In genomic region chr11:79339234-79339807, GRCm38 (mm10) we compare ENCODE assay signal across 8 mouse cellular contexts. TPM values are rescaled to one million over a fixed set of nuclear protein-coding genes. Genes with fewer than 3 reads are reported as not detected.
DNase-seq lines count a peak whose midpoint lies in the region; ATAC-seq and TF ChIP-seq lines count a peak whose summit lies in the region.

Gene Nf1 (plus strand): TSS chr11:79339693.

- under 1% methylated on average over 44 of the region's 49 CpGs for WGBS in forebrain, embryonic 13.5 days
- 1% methylated on average over 45 of the region's 49 CpGs for WGBS in large intestine, adult 2 months
- WGBS in liver, postnatal 0 days (ENCODE audit: insufficient replicate concordance), result under 1% methylated on average over 46 of the region's 49 CpGs
- 0% methylated on average over 44 of the region's 49 CpGs for WGBS in neural tube, embryonic 14.5 days

- H3K9me3 ChIP-seq in E14TG2a.4 (ENCODE audit: low read length), result peaks cover 4% of the 10 kb centered on the region
- no peaks in the 10 kb centered on the region; the same call in 1 of the 2 replicates for H3K9me3 ChIP-seq in forebrain, embryonic 13.5 days (replicated peaks)
- no peaks in the 10 kb centered on the region for H3K9me3 ChIP-seq in liver, postnatal 0 days (ENCODE audit: low read length)
- H3K9me3 ChIP-seq in neural tube, embryonic 14.5 days (ENCODE audit: control insufficient read depth, low read length), result no peaks in the 10 kb centered on the region

- peak; percentile 96 for ATAC-seq in forebrain, embryonic 13.5 days
- ATAC-seq in liver, postnatal 0 days, result peak; percentile 95
- ATAC-seq in neural tube, embryonic 14.5 days (ENCODE audit: low read depth), result peak; percentile 96

- peaks cover 21% of the 10 kb centered on the region for H3K4me1 ChIP-seq in E14TG2a.4 (replicated peaks; ENCODE audit: low read depth, low read length)
- H3K4me1 ChIP-seq in forebrain, embryonic 13.5 days, result peaks cover 22% of the 10 kb centered on the region
- peaks cover 11% of the 10 kb centered on the region for H3K4me1 ChIP-seq in liver, postnatal 0 days (ENCODE audit: insufficient read depth)
- peaks cover 9% of the 10 kb centered on the region; the same call in 1 of the 2 replicates for H3K4me1 ChIP-seq in neural tube, embryonic 14.5 days (ENCODE audit: control insufficient read depth, insufficient read depth, low read length)

- peaks cover 20% of the 10 kb centered on the region for H3K27me3 ChIP-seq in E14TG2a.4 (ENCODE audit: insufficient read depth, low read length)
- H3K27me3 ChIP-seq in forebrain, embryonic 13.5 days, result no peaks in the 10 kb centered on the region
- no peaks in the 10 kb centered on the region for H3K27me3 ChIP-seq in liver, postnatal 0 days (ENCODE audit: insufficient read depth, low read length)
- no peaks in the 10 kb centered on the region for H3K27me3 ChIP-seq in neural tube, embryonic 14.5 days (ENCODE audit: control insufficient read depth, insufficient read depth, low read length)

- peak; percentile 89 for DNase-seq in c-Kit-positive CD71-positive TER-119-positive erythroid progenitor cells, embryonic 14.5 days (ENCODE audit: low spot score)
- DNase-seq in heart, postnatal 10 days, result peak; percentile 96 to 97
- peak; percentile 77 for DNase-seq in large intestine, adult 2 months (ENCODE audit: low read depth, low spot score)
- DNase-seq in liver, postnatal 0 days, result peak; percentile 93
- peak; percentile 97 for DNase-seq in testis, postnatal 10 days (ENCODE audit: low spot score)

- intact Hi-C loops in heart, postnatal 10 days (cut with DNase I), result loop anchor here (2.0 kb wide), 1 partner anchor 33 kb away; no protein-coding TSS in a partner anchor

- peak within 1 kb of the TSS; percentile 84 for H3K4me2 ChIP-seq in forebrain, embryonic 13.5 days
- H3K4me2 ChIP-seq in liver, postnatal 0 days (ENCODE audit: low read depth, low read length), result peak within 1 kb of the TSS; percentile 95
- peak within 1 kb of the TSS; percentile 76 for H3K4me2 ChIP-seq in neural tube, embryonic 14.5 days (ENCODE audit: low read depth, low read length)

- peak within 1 kb of the TSS; percentile 91 for H3K27ac ChIP-seq in forebrain, embryonic 13.5 days
- peak within 1 kb of the TSS; percentile 91 for H3K27ac ChIP-seq in liver, postnatal 0 days (ENCODE audit: low read depth)
- peak within 1 kb of the TSS; percentile 93 for H3K27ac ChIP-seq in neural tube, embryonic 14.5 days (ENCODE audit: low read depth, low read length)

- H3K36me3 ChIP-seq in E14TG2a.4 (ENCODE audit: insufficient read depth, low read length), result no peaks in the 10 kb centered on the region
- peaks cover 8% of the 10 kb centered on the region; the same call in 1 of the 2 replicates for H3K36me3 ChIP-seq in forebrain, embryonic 13.5 days (ENCODE audit: poor library complexity, severe bottlenecking)
- no peaks in the 10 kb centered on the region for H3K36me3 ChIP-seq in liver, postnatal 0 days (replicated peaks; ENCODE audit: insufficient read depth, low read length)
- H3K36me3 ChIP-seq in neural tube, embryonic 14.5 days (ENCODE audit: control insufficient read depth, insufficient read depth, low read length), result no peaks in the 10 kb centered on the region

- H3K9ac ChIP-seq in forebrain, embryonic 13.5 days, result peak within 1 kb of the TSS; percentile 95
- peak within 1 kb of the TSS; percentile 96 for H3K9ac ChIP-seq in liver, postnatal 0 days (replicated peaks)
- H3K9ac ChIP-seq in neural tube, embryonic 14.5 days (replicated peaks; ENCODE audit: low read depth, low read length), result peak within 1 kb of the TSS; percentile 98

- peak within 1 kb of the TSS; percentile 88 for H3K4me3 ChIP-seq in E14TG2a.4 (replicated peaks; ENCODE audit: low read length)
- peak within 1 kb of the TSS; percentile 91 for H3K4me3 ChIP-seq in forebrain, embryonic 13.5 days
- peak within 1 kb of the TSS; percentile 94 for H3K4me3 ChIP-seq in liver, postnatal 0 days (ENCODE audit: low read depth, low read length)
- peak within 1 kb of the TSS; percentile 89 for H3K4me3 ChIP-seq in neural tube, embryonic 14.5 days (ENCODE audit: low read depth, low read length)

- TF ChIP-seq CTCF in E14TG2a.4 (conservative IDR thresholded peaks at IDR 0.05; ENCODE audit: low read length), result no peak
- TF ChIP-seq CTCF in liver, postnatal 0 days (IDR thresholded peaks at IDR 0.05; ENCODE audit: low read depth), result no peak

- TF ChIP-seq EP300 in liver, postnatal 0 days (IDR thresholded peaks at IDR 0.05; ENCODE audit: low read depth), result no peak

RNA-seq across cellular contexts. Expression of gene Nf1, which starts in this region (rescaled TPM):
- 7.1 and 8.5 TPM in 2 replicates for polyA plus RNA-seq in forebrain, embryonic 13.5 days (2015; fragmentation: Nextera tagmentation; extraction: Ambion mirVana)
- 10 to 100 TPM; 37.5 to 38.6 TPM for total RNA-seq in heart, postnatal 10 days (2021)
- polyA plus RNA-seq in large intestine, adult 2 months (2012; rRNA removed), result 5.3 and 9.2 TPM in 2 replicates
- 2.7 and 2.8 TPM in 2 replicates for polyA plus RNA-seq in liver, postnatal 0 days (2015; fragmentation: Nextera tagmentation; extraction: Ambion mirVana)
- 12.9 and 19.6 TPM in 2 replicates for polyA plus RNA-seq in neural tube, embryonic 14.5 days (2014; fragmentation: Nextera tagmentation; extraction: Ambion mirVana)

Comparison
In these comparisons a context has a peak if more than half of its experiments do, and no peak if none do; other contexts are left out.
1. Peak in every context shown above with its lines: DNase-seq, ATAC-seq, H3K4me3 ChIP-seq and H3K27ac ChIP-seq.